Mouse (Mus musculus) cerebellum, adult 11 months (tissue): ENCODE data around the gene Trabd.
A peak's percentile ranks its signal among the peaks of the same experiment; 100 is the strongest.

Source experiments
- DNase-seq: peaks from one replicate; pipeline ENCODE4 v3.0.0; 2022

The Trabd gene

GRCm38 (mm10) chr15:89078208-89078836 is 3.4 kb downstream of the Trabd start:
- DNase-seq = no peak

DNA sequence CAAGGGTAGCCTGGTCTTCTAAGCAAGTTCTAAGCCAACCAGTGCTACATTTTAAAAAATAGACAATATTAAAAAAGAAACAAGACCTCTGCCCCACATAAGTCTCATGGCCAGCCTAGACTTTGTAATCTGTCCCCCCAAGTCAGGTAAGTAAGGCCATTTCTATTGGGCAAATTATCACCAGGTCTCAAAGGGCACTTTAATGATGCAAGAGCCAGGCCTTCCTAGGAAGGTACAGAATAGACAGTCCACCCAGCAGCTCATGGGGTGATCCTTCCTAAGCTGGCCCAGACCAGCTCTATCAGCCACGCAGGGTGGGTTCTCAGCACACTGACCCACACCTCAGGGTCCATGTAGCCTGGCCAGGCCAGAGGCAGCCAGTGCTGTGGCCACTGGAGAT is 9.0 kb downstream of the Trabd start:
- no peak for DNase-seq

DNA sequence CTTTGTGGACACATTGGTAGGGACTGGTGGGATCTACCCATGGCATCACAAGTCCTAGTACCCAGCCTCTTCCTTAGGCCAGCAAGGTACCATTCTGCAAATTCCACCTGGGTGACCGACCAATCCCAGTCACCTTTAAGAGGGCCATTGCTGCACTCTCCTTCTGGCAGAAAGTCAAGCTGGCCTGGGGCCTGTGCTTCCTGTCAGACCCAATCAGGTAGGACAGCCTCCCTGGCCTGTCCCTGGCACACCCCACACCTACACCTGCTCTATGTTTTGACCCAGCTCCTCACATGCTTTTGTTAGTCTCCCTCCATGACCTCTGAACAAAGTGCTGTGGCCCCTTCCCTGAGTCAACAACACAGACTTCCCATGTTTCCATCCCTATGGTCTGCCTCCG is 9.9 kb downstream of the Trabd start:
- no peak for DNase-seq

DNA sequence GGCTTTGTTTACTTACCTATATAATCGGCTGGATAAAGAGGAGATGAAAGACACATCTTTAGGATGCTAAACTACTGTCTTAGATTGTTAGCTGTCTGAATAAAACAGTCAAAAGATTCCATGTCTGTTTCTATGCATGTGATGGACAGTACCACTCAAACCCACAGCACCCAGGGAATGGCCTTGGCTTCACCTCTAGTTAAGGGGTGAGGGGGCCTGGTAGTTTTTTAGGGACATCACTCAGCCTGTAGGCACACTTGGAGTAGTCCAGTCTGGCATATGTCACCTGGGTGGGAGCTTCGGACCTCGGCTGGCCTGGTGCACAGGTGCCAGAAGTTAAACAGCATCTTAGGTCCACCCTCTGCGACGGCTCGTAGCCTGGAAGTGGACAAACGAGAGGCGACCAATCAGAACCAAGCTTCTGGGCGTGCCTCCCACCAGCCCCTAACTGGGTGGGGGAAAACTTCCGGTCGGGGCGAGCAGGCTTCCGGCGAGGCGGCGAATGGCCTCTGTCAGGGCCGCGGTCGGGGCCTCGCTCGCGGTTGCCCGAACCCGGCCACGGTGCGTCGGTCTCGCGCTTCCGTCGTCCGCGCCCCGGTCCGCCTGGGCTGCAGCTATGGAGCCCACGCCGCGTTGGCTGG is 13.8 kb downstream of the Trabd start, which contains the start of gene Selenoo:
Gene Selenoo, plus strand, starts transcription at position 478 of the 641 bp plus-strand sequence.
- peak; percentile 89 for DNase-seq

GRCm38 (mm10) chr15:89089248-89090051 is 14.5 kb downstream of the Trabd start:
- no peak for DNase-seq

DNA sequence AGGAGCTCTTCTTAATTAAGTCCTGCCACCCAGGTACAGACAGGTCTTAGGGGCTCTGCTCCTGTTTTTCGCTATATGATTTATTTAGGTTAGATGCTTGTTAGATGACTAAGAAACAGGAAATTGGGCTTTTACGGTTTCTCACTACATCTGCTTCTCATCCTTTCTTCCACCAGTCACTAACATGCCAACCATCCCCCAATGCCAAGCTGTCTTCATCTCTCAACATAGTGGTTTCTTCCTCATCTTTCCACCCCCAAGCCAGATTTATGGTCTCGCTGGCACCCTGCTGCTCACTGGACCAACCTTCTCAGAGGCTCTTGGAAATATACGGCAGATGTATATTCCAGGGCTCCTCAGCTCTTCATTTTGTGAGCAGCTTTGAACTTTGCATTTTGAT is 15.7 kb downstream of the Trabd start:
- DNase-seq = no peak

- DNase-seq = no peak
Measured at GRCm38 (mm10) chr15:89092181-89092580, 17.3 kb downstream of the Trabd start.

- DNase-seq = no peak
Measured at GRCm38 (mm10) chr15:89097450-89097849, 22.5 kb downstream of the Trabd start.

DNA sequence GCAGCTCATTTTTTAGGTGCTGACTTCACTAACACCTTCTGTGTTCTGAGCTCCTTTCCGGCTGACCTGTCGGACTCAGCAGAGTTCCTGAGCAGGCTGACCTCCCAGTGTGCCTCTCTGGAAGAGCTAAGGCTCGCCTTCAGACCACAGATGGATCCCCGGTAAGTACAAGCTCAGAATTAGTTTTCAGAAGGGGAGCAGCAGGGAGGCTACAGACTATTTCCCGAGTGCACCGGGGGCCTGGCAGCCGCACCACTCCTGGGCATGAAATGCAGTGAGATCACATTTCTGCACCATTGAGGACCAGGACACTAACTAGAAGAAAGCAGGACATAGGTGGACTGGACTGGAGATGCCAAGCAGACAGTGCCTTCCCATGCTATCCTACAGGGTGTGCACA is 23.7 kb downstream of the Trabd start:
- peak; percentile 66 for DNase-seq

GRCm38 (mm10) chr15:89100823-89101222 is 25.9 kb downstream of the Trabd start:
- no peak for DNase-seq

DNA sequence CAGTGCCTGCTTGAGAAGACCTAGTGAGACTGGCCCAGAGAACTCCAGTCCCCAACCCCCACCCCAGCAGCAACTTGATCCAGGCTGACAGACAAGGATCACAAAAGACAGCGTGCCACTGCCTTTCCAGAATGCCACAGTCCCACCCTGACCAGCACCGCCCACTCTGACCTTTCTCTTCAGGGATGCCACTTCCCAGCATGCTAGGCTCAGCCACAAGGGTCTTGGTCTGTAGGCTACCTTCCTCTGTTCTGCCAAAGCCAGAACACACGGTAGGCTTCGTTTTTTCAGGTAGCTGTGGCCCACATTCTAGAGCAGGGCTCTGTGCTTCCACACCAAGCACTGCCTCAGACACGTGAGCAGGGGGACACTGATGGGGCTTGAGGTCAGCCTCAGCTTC is 27.7 kb downstream of the Trabd start:
- no peak for DNase-seq

GRCm38 (mm10) chr15:89103921-89104320 is 29.0 kb downstream of the Trabd start:
- peak; percentile 71 for DNase-seq

- DNase-seq = peak; percentile 93
Measured at GRCm38 (mm10) chr15:89104425-89104824, 29.5 kb downstream of the Trabd start.

DNA sequence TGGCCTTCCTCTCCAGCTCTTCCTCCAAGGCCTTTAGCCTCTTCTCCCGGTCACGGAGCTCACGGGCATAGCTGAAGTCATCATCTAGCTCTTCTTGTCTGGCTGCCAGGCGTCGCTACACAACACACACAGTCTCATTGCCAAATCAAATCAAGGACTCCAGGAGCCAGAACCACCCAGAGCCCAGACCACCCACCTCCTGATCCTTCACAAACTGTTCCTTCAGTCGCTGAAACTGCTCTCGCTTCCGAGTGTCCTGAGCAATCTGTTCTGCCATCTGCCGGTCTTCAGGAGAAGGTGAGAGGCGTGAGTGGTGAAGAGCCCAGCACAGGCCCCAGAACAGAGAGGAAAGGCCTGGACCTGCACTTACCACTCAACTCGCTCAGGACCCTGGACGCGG is 31.1 kb downstream of the Trabd start:
- DNase-seq = peak; percentile 78

- DNase-seq = no peak
Measured at GRCm38 (mm10) chr15:89106976-89107375, 32.1 kb downstream of the Trabd start.

DNA sequence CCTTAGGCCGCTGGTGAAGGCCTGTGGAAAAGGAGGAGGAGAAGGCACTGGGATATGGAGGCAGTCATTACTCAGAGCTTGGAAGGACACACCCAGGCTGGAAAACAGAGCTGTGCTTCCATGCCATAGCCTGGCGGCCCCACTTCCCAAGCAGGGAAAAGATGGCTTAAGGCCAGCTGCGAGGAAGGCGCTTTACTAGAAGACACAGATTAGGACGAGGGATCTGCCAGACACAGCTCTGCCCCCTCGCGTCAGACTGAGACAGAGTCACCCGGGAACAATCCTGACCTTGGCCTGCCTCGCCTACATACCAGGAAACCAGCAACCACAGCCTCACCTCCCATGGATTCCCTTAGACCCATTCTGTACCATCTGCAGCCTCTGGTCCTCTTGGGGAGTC is 35.2 kb downstream of the Trabd start:
- peak; percentile 72 for DNase-seq

DNA sequence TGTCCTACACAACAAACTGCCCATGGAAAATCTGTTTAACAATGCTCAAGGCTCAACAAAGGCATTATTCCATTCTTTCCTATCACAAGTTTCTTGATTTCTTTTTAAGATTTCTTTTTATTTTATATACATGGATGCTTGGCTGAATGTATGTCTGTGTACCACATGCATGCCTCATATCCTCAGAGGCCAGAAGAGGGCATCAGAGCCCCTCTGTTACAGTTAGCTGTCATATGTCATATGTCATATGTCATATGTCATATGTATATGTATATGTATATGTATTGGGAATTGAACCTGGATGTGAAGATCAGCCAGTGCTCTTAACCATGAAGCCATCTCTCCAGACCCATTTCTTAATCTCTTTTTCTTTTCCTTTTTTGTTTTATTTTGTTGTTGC is 43.1 kb downstream of the Trabd start:
- DNase-seq = no peak

DNA sequence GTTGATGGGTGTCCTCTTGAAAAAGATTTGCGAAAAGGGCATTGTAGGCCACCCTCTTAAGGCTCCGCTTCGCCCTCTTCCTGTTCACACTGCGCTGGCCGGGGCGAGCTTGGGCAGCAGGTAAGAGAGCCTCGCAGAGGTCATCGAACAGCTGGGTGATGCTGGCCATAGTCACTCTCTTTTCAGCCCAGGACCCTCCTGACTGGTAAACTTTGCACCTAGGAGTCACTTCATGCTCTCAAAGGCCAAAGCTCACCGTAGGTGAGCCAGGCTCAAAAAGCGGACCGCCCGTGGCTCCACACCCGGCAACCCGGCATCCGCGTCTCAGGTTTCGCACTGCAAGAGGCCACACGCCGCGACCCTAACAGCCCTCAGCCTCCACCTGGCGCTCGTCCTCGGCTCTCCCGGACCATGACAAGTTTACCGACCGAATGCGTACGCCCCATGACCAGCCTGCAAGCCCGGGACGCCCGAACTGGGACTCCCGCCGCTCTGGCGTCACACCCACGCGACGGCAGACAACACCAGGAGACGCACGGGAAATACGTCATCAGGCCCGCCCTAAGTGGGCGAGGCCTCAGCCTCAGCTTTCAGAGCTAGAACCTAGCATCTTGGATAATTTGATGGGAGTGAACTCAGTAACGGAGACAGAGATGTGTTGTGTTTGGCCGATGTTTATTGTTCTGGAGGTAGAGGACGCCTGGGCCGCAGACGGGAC is 47.9 kb downstream of the Trabd start, which contains the start of gene Tubgcp6:
Gene Tubgcp6, minus strand, starts transcription at position 464 of the 718 bp plus-strand sequence.
- peak; percentile 93 for DNase-seq

GRCm38 (mm10) chr15:89123595-89123994 is 48.7 kb downstream of the Trabd start:
- peak; percentile 54 for DNase-seq

GRCm38 (mm10) chr15:89124312-89124711 is 49.4 kb downstream of the Trabd start:
- no peak for DNase-seq

- no peak for DNase-seq
Measured at GRCm38 (mm10) chr15:89125351-89125750, 50.4 kb downstream of the Trabd start.

DNA sequence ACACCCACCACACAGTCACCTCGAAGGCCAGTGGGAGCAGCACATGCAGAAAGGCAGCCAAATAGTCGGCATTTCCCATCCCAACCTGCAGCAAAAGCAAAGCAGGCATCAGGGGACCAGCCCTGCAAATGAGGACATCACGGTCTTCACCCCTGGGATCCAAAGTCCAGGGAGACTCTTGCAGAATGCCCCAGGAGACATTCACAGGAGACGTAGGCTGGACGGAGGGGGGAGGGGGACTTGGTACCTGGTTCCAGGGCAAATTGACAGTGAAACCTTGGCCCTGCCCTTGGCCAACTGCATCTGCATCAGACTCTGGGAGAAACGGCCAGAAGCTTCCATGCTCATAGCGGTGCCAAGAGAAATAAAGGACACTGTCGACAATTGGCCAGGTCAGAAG is 51.7 kb downstream of the Trabd start:
- no peak for DNase-seq

- no peak for DNase-seq
Measured at GRCm38 (mm10) chr15:89127364-89127940, 52.5 kb downstream of the Trabd start.
